Comparison of ENCODE assay signal across 14 mouse cellular contexts in genomic region chr7:40391626-40392025, GRCm38 (mm10).
A peak's percentile ranks its signal among the peaks of the same experiment; 100 is the strongest.
DNase-seq lines count a peak whose midpoint lies in the region; ATAC-seq and TF ChIP-seq lines count a peak whose summit lies in the region.
"Had no signal": no experiment of that assay in that cellular context is flagged by ENCODE, and none has a peak within 500 bp of the region (broad histone marks: within the 10 kb centered on the region; RNA-seq: fewer than 3 reads in every experiment).

No protein-coding gene starts in this region.

- TF ChIP-seq CTCF in brain, embryonic 14.5 days (IDR thresholded peaks at IDR 0.05; ENCODE audit: borderline replicate concordance, extremely low read depth, insufficient read depth, insufficient read length), result no peak

- WGBS in forebrain, embryonic 13.5 days, result 33% methylated on average over 3 of the region's 3 CpGs
- WGBS in hindbrain, embryonic 14.5 days, result 40% methylated on average over 3 of the region's 3 CpGs
- WGBS in midbrain, embryonic 16.5 days, result 29% methylated on average over 3 of the region's 3 CpGs

- H3K27ac ChIP-seq in forebrain, embryonic 13.5 days, result peak overlapping the region; percentile 89
- no peak overlapping the region for H3K27ac ChIP-seq in hindbrain, embryonic 14.5 days
- no peak overlapping the region for H3K27ac ChIP-seq in midbrain, embryonic 16.5 days (ENCODE audit: low read length)
- H3K27ac ChIP-seq: heart, embryonic 15.5 days; left cerebral cortex, adult 2 months; limb, embryonic 12.5 days; liver, embryonic 15.5 days had no signal

- H3K27me3 ChIP-seq in forebrain, embryonic 13.5 days, result no peaks in the 10 kb centered on the region
- H3K27me3 ChIP-seq in hindbrain, embryonic 14.5 days (ENCODE audit: control insufficient read depth, insufficient read depth, low read length), result no peaks in the 10 kb centered on the region
- no peaks in the 10 kb centered on the region for H3K27me3 ChIP-seq in midbrain, embryonic 16.5 days (ENCODE audit: control insufficient read depth, insufficient read depth, low read depth, low read length)
- H3K27me3 ChIP-seq: heart, embryonic 15.5 days; limb, embryonic 12.5 days; liver, embryonic 15.5 days had no signal

- DNase-seq in brain, embryonic 14.5 days (ENCODE audit: low read depth), result peak; percentile 20
- no peak for DNase-seq in hindbrain, embryonic 14.5 days (ENCODE audit: low spot score)
- DNase-seq in kidney, postnatal 4 days, result no peak
- no peak for DNase-seq in kidney, adult 18-20 months
- no peak for DNase-seq in adrenal gland, adult 2 months
- DNase-seq: adrenal gland, postnatal 10 days; cerebellum, adult 8-10 months; lung, postnatal 10 days had no signal

- H3K4me3 ChIP-seq in forebrain, embryonic 13.5 days, result no peak overlapping the region
- no peak overlapping the region for H3K4me3 ChIP-seq in hindbrain, embryonic 14.5 days (replicated peaks; ENCODE audit: low read length)
- no peak overlapping the region for H3K4me3 ChIP-seq in midbrain, embryonic 16.5 days (ENCODE audit: low read depth, low read length)
- H3K4me3 ChIP-seq: heart, embryonic 15.5 days; left cerebral cortex, adult 2 months; limb, embryonic 12.5 days; liver, embryonic 15.5 days had no signal

- ATAC-seq in forebrain, embryonic 13.5 days, result peak; percentile 44
- ATAC-seq in hindbrain, embryonic 14.5 days (ENCODE audit: low FRiP score), result peak; percentile 12; the same call in 1 of the 2 replicates
- peak; percentile 61; the same call in 1 of the 2 replicates for ATAC-seq in midbrain, embryonic 16.5 days

- TF ChIP-seq POLR2A in brain, embryonic 14.5 days (IDR thresholded peaks at IDR 0.05; ENCODE audit: borderline replicate concordance, extremely low read depth, insufficient read depth, insufficient read length, poor library complexity, severe bottlenecking), result no peak

- no peak overlapping the region for H3K9ac ChIP-seq in forebrain, embryonic 13.5 days
- H3K9ac ChIP-seq in hindbrain, embryonic 14.5 days, result no peak overlapping the region
- H3K9ac ChIP-seq in midbrain, embryonic 16.5 days (ENCODE audit: low read depth, low read length), result no peak overlapping the region
- H3K9ac ChIP-seq: heart, embryonic 15.5 days; limb, embryonic 12.5 days; liver, embryonic 15.5 days had no signal

- H3K4me2 ChIP-seq in forebrain, embryonic 13.5 days, result no peak overlapping the region
- no peak overlapping the region for H3K4me2 ChIP-seq in hindbrain, embryonic 14.5 days (replicated peaks)
- no peak overlapping the region for H3K4me2 ChIP-seq in midbrain, embryonic 16.5 days (ENCODE audit: low read length)
- H3K4me2 ChIP-seq: heart, embryonic 15.5 days; limb, embryonic 12.5 days; liver, embryonic 15.5 days had no signal

- no peaks in the 10 kb centered on the region for H3K36me3 ChIP-seq in forebrain, embryonic 13.5 days (ENCODE audit: poor library complexity, severe bottlenecking)
- H3K36me3 ChIP-seq in hindbrain, embryonic 14.5 days (replicated peaks; ENCODE audit: control insufficient read depth, insufficient read depth), result no peaks in the 10 kb centered on the region
- H3K36me3 ChIP-seq in midbrain, embryonic 16.5 days (ENCODE audit: control insufficient read depth, insufficient read depth, low read length), result no peaks in the 10 kb centered on the region
- H3K36me3 ChIP-seq: heart, embryonic 15.5 days; limb, embryonic 12.5 days; liver, embryonic 15.5 days had no signal

- no peaks in the 10 kb centered on the region for H3K9me3 ChIP-seq in forebrain, embryonic 13.5 days (replicated peaks)
- no peaks in the 10 kb centered on the region for H3K9me3 ChIP-seq in hindbrain, embryonic 14.5 days (ENCODE audit: control insufficient read depth, low read length)
- no peaks in the 10 kb centered on the region for H3K9me3 ChIP-seq in midbrain, embryonic 16.5 days (replicated peaks; ENCODE audit: control insufficient read depth, low read length, poor library complexity, severe bottlenecking)
- H3K9me3 ChIP-seq: heart, embryonic 15.5 days; limb, embryonic 12.5 days; liver, embryonic 15.5 days had no signal

- peaks cover 29% of the 10 kb centered on the region for H3K4me1 ChIP-seq in forebrain, embryonic 13.5 days
- H3K4me1 ChIP-seq in hindbrain, embryonic 14.5 days (replicated peaks; ENCODE audit: control insufficient read depth, insufficient read depth, low read length), result peaks cover 9% of the 10 kb centered on the region
- H3K4me1 ChIP-seq in midbrain, embryonic 16.5 days (ENCODE audit: control insufficient read depth, insufficient read depth, low read length), result peaks cover 15% of the 10 kb centered on the region; the same call in 1 of the 2 replicates
- H3K4me1 ChIP-seq: heart, embryonic 15.5 days; limb, embryonic 12.5 days; liver, embryonic 15.5 days had no signal
